Mouse (Mus musculus): ENCODE results near the gene Plp2.

Plp2 gene

GRCm38 (mm10) chrX:7670921-7671623, at the start of gene Plp2:
Plp2 (minus strand) TSS chrX:7671390.
- in situ Hi-C loops (cut with MseI, MboI), result no loop called here

GRCm38 (mm10) chrX:7716058-7716457, 44.9 kb upstream of the Plp2 start:
- in situ Hi-C loops (cut with MseI, MboI), result loop anchor here in 1 of 2 experiments (10.0 kb wide), 1 partner anchor 61 kb away; the partner anchor contains the start of gene Prickle3

GRCm38 (mm10) chrX:7714135-7714899, 43.1 kb upstream of the Plp2 start, which contains the start of gene Wdr45:
Wdr45 (plus strand) TSS chrX:7714333.
- in situ Hi-C loops (cut with MseI, MboI), result loop anchor here in 1 of 2 experiments (10.0 kb wide), 1 partner anchor 60 kb away; the partner anchor contains the start of gene Prickle3

GRCm38 (mm10) chrX:7713764-7714134, 42.6 kb upstream of the Plp2 start:
- in situ Hi-C loops (cut with MseI, MboI), result loop anchor here in 1 of 2 experiments (10.0 kb wide), 1 partner anchor 59 kb away; the partner anchor contains the start of gene Prickle3

- in situ Hi-C loops (cut with MseI, MboI), result no loop called here
Measured at GRCm38 (mm10) chrX:7696954-7697381, 25.8 kb upstream of the Plp2 start, which contains the start of gene Gpkow. Gpkow (plus strand) TSS chrX:7697131.

- in situ Hi-C loops (cut with MseI, MboI), result no loop called here
Measured at GRCm38 (mm10) chrX:7696520-7696919, 25.3 kb upstream of the Plp2 start.

GRCm38 (mm10) chrX:7692862-7693261, 21.7 kb upstream of the Plp2 start:
- in situ Hi-C loops (cut with MseI, MboI), result no loop called here

GRCm38 (mm10) chrX:7690486-7690885, 19.3 kb upstream of the Plp2 start:
- in situ Hi-C loops (cut with MseI, MboI), result no loop called here

- in situ Hi-C loops (cut with MseI, MboI), result no loop called here
Measured at GRCm38 (mm10) chrX:7688321-7688720, 17.1 kb upstream of the Plp2 start.

GRCm38 (mm10) chrX:7680864-7681263, 9.7 kb upstream of the Plp2 start, which contains the start of gene Magix:
Magix (minus strand) TSS chrX:7681251.
- in situ Hi-C loops (cut with MseI, MboI), result no loop called here

- in situ Hi-C loops (cut with MseI, MboI), result no loop called here
Measured at GRCm38 (mm10) chrX:7680057-7680412, 8.8 kb upstream of the Plp2 start.

GRCm38 (mm10) chrX:7679405-7680056, 8.3 kb upstream of the Plp2 start:
- in situ Hi-C loops (cut with MseI, MboI), result no loop called here

GRCm38 (mm10) chrX:7678986-7679385, 7.8 kb upstream of the Plp2 start:
- in situ Hi-C loops (cut with MseI, MboI), result no loop called here

- in situ Hi-C loops (cut with MseI, MboI), result no loop called here
Measured at GRCm38 (mm10) chrX:7675001-7675380, 3.8 kb upstream of the Plp2 start.

- in situ Hi-C loops (cut with MseI, MboI), result no loop called here
Measured at GRCm38 (mm10) chrX:7674284-7675000, 3.3 kb upstream of the Plp2 start.

GRCm38 (mm10) chrX:7673578-7674281, 2.5 kb upstream of the Plp2 start:
- in situ Hi-C loops (cut with MseI, MboI), result no loop called here

GRCm38 (mm10) chrX:7672739-7673138, 1.5 kb upstream of the Plp2 start:
- in situ Hi-C loops (cut with MseI, MboI), result no loop called here

GRCm38 (mm10) chrX:7670390-7670881, 754 bp downstream of the Plp2 start:
- in situ Hi-C loops (cut with MseI, MboI), result no loop called here

GRCm38 (mm10) chrX:7665739-7666502, 5.3 kb downstream of the Plp2 start:
- in situ Hi-C loops (cut with MseI, MboI), result no loop called here

GRCm38 (mm10) chrX:7664791-7665190, 6.4 kb downstream of the Plp2 start:
- in situ Hi-C loops (cut with MseI, MboI), result no loop called here
